Mouse (Mus musculus) right cerebral cortex, adult 18-20 months (tissue): ENCODE measurements at regions not wholly inside any gene's neighbourhood (a gene's known extent, or its start where the extent isn't known, plus 50 kb on each side); places are given as distances from the start of the nearest gene placed in this dataset.

Source experiments
- DNase-seq: peaks from one replicate; pipeline ENCODE4 v3.0.0; 2022; ENCODE audit warnings: mixed read lengths

- DNase-seq: no peak
These were observed 147.5 kb upstream of the Mrps10 start for GRCm38 (mm10) chr17:47221068-47221796.

- DNase-seq: no peak
These were observed 148.8 kb upstream of the Mrps10 start for GRCm38 (mm10) chr17:47219846-47220245.

- DNase-seq: no peak
These were observed 152.2 kb upstream of the Mrps10 start for GRCm38 (mm10) chr17:47216490-47216889.

- DNase-seq: no peak
These were observed 152.8 kb upstream of the Mrps10 start for GRCm38 (mm10) chr17:47215841-47216240.

GRCm38 (mm10) chr17:47214111-47214510, 154.6 kb upstream of the Mrps10 start:
- no peak for DNase-seq

GRCm38 (mm10) chr17:47210441-47211196, 158.1 kb upstream of the Mrps10 start:
- DNase-seq: no peak

GRCm38 (mm10) chr17:47208886-47209585, 159.7 kb upstream of the Mrps10 start:
- DNase-seq: no peak

- no peak for DNase-seq
These were observed 161.2 kb upstream of the Mrps10 start for GRCm38 (mm10) chr17:47207471-47207870.

- no peak for DNase-seq
These were observed 164.1 kb upstream of the Mrps10 start for GRCm38 (mm10) chr17:47204470-47205162.

GRCm38 (mm10) chr17:47199206-47199605, 169.5 kb upstream of the Mrps10 start:
- peak; percentile 84 for DNase-seq

GRCm38 (mm10) chr17:47197957-47198356, 170.7 kb upstream of the Mrps10 start:
- DNase-seq: no peak

GRCm38 (mm10) chr17:47196992-47197391, 171.7 kb upstream of the Mrps10 start:
- no peak for DNase-seq

- DNase-seq: no peak
These were observed 172.7 kb upstream of the Mrps10 start for GRCm38 (mm10) chr17:47195981-47196380.

- DNase-seq: no peak
These were observed 174.1 kb upstream of the Mrps10 start for GRCm38 (mm10) chr17:47194463-47195012.

GRCm38 (mm10) chr17:47191416-47191815, 177.3 kb upstream of the Mrps10 start:
- no peak for DNase-seq

- DNase-seq: no peak
These were observed 178.9 kb upstream of the Mrps10 start for GRCm38 (mm10) chr17:47189770-47190169.

- DNase-seq: no peak
These were observed 173.8 kb upstream of the Ubr2 start for GRCm38 (mm10) chr17:47184148-47184547.

GRCm38 (mm10) chr17:47182118-47182517, 171.8 kb upstream of the Ubr2 start:
- no peak for DNase-seq

GRCm38 (mm10) chr17:47179410-47179809, 169.1 kb upstream of the Ubr2 start:
- DNase-seq: no peak

- DNase-seq: no peak
These were observed 168.3 kb upstream of the Ubr2 start for GRCm38 (mm10) chr17:47178705-47179104.

- DNase-seq: peak; percentile 59
These were observed 167.4 kb upstream of the Ubr2 start for GRCm38 (mm10) chr17:47177671-47178246.

GRCm38 (mm10) chr17:47176328-47176727, 166.0 kb upstream of the Ubr2 start:
- no peak for DNase-seq
